Mouse (Mus musculus): ENCODE measurements around the gene Tmem94.

Tmem94 gene

DNA sequence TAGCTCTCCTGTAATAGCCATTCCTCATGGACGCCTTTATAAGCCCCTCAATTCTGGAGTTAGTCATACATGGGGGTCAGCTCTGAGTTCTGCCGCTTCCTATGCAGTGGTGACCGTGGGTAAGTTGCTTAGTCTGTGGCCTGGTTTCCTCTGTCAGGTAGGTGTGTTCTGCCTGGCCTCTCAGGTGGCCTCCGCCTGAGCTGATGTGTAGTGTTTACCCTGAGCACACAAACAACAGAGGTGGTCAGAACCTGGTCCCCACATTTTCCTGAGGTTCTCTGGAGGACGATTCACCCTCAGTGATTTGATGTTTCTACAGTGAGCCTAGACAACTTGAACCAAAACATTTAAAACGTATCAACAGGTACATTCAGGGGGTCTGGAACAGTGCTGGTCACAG is 66.8 kb downstream of the Tmem94 start:
- ATAC-seq (ENCODE audit: low TSS enrichment): no peak

GRCm38 (mm10) chr11:115832523-115832922 is 67.3 kb downstream of the Tmem94 start:
- ATAC-seq (ENCODE audit: low TSS enrichment): no peak

DNA sequence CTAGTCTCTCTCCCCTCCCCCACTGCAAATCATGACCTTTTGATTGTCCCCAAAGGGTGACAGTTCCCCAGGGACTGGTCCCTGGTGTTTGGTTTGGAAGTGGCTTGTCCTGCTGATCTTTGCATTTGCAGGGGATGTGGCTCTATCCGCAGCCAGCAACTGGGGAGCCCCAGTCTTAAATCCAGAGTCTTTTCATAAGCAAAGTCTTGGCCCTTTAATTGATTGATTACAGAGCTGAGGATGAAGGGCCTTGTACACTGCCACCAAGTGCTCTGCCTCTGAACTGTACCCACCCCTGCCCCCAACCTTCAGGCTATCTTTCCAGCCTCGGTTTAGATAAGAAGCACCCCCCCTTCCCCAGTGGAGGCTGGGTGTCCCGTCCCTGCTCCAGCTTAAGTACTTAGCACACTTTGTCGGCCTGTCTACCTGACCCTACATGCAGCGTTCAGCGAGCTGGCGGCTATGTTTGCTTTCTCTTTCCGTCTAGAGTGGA is 67.8 kb downstream of the Tmem94 start:
- ATAC-seq (ENCODE audit: low TSS enrichment): no peak

- no peak for ATAC-seq (ENCODE audit: low TSS enrichment)
Observed at GRCm38 (mm10) chr11:115834033-115834432, 68.8 kb downstream of the Tmem94 start.

DNA sequence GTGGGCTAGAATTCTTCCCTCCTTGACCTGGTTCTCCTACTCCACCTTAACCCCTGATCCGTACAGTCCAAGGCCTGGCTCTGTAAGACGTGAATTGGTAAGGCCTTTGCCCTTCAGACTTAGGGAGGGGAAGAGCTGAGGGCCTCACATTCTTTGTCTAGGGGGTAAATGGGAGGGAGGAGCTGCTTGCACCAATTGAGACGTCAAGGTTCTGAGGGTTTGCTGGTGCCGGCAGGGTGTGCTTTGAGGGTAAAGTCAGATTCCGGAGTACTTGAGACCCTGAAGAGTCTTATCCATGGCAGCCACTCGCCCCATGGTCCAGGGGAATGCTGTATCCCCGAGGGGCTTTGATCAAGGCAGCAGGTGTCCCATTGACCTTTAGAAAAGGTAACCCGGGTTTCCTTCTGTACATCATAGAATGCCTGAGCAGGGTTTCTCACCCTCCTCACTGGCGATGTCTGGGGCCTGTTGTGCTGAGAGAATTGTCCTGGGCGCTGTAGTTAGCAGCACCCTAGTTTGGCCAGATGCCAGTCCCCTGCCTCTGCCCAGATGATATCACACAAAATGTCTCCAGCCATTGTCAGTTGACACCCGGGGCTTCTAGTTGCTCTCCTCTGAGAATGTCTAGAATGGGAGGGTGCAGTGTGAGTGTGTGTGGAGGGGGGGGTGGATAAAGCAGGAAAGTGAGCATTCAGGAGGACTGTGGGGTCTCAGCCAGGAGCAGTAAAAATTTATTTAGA is 71.6 kb downstream of the Tmem94 start:
- no peak for ATAC-seq (ENCODE audit: low TSS enrichment)

DNA sequence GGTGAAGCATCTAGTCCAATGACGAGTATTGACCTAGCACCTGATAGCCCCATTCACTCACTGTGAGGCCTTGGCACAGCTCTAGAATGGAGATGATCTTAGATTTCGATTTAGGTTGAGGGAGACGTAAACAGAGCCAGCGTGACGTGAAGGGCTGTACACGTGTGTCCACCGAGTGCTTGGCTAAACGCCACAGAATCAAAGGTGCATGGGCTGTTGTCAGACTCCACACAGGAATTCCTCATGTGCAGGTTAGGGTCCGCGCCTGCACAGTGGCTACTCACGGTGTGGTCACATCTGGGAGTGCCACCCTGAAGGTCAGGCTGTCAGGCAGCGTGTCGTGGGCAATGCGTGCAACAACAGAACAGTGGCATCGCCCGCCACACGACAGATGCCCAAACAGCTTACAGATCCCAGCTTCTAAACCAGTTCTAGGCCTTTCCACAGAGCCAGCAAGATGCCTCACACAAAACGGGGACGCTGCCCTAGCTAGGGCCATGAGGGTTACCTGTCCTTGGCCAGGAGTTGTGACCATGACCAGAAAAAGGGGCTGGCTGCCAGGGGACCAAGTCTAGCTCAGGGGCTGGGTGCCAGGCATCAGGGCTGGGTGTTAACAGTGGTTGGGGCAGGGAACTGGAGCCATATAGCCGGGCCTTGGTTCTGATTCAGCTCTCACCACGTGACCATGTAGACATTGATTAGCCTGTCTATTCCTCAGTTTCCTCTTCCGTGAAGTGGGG is 72.5 kb downstream of the Tmem94 start:
- no peak for ATAC-seq (ENCODE audit: low TSS enrichment)

DNA sequence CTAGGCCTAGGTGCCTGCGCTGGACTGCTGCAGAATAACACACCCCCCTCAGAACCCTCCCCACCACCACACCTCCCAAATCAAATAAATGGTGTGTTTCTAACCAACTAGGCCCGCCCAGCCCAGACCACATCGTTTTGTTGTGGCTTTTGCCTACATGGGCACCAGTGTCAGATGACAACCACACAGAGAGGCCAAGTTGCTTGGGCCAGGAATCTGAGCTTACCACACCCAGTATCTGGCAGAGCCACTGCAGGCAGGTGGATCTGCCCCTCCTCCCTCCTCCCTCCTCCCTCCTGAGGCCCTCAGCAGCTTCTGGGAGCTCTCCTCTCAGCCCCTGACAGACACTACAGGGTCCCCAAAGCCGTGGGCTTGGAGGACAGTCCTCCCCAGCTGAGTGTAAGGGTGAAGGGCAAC is 73.7 kb downstream of the Tmem94 start:
- no peak for ATAC-seq (ENCODE audit: low TSS enrichment)

GRCm38 (mm10) chr11:115839732-115840131 is 74.5 kb downstream of the Tmem94 start:
- no peak for ATAC-seq (ENCODE audit: low TSS enrichment)

- ATAC-seq (ENCODE audit: low TSS enrichment): no peak
Observed at GRCm38 (mm10) chr11:115841044-115841443, 75.8 kb downstream of the Tmem94 start.

- no peak for ATAC-seq (ENCODE audit: low TSS enrichment)
Observed at GRCm38 (mm10) chr11:115841961-115842550, 76.8 kb downstream of the Tmem94 start.

DNA sequence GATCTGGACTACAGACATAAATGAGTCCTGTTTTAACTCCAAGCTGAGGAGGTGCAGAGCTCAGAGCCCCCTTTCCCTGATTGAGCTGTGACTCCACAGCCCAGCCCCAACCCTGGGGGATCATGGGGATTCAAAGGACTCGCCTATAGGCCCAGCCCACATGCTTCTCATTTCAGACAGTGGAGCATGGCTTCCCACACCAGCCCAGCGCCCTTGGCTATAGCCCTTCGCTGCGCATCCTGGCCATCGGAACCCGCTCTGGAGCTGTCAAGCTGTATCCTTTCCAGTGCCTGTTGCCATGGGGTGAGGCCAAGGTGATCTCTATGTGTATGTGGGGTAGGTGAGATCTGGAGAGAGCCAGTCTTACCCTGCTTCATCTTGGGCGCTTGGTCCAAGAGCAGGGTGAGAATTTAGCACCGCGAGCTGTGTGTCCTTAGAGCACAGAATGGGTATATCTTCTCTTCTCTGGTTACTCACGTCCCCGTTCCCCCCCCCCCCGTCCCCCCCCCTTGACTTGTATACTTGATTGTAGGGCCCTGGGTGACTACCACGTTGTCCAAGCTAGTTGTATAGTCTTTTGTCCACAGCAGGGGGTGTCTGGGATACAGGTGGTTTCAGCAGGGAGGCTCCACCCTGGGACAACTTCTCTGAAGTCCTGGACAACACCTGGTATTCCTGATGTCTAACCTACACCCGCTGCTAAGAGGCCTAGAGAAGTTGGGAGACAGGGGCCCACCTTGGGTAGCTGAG is 78.1 kb downstream of the Tmem94 start:
- no peak for ATAC-seq (ENCODE audit: low TSS enrichment)

DNA sequence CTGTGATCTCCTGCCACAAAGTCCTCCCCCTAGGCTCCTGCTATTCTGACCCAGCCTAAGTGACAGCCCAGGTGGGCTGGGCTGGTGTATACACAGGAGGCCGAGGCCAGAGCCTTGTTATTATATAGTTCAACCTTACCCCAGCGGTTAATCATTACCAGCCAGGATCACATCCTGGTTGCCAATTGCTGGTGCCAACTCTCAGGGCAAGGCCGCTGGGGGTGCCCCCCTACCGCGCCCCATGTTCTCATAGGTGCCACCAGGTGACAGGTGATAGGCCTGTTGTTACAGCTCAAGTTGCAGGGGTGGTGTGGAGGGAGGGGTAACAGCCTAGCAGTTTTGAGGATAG is 78.6 kb downstream of the Tmem94 start:
- ATAC-seq (ENCODE audit: low TSS enrichment): no peak

GRCm38 (mm10) chr11:115844240-115844639 is 79.0 kb downstream of the Tmem94 start:
- ATAC-seq (ENCODE audit: low TSS enrichment): no peak

DNA sequence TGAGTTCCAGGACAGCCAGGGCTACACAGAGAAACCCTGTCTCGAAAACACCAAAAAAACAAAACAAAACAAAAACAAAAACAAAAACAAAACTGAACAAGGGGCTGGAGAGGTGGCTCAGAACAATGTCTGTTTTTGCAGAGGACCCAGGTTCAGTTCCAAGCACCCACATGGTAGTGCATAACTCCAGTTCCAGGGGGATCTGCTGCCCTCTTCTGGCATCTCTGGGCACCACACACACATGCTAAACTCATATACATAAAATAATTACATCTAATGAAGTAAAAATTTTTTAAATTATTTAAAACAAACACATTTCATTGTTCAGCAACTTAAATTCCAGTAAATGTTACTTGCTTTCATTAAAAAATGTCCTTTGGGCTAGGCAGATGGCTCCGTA is 80.6 kb downstream of the Tmem94 start:
- ATAC-seq (ENCODE audit: low TSS enrichment): no peak

Data from frontal cortex, adult (tissue).